Mouse (Mus musculus) skeletal muscle tissue, adult 2 months (tissue): ENCODE results near the gene 9930021J03Rik.

ENCODE experiments used
- DNase-seq: peaks from one replicate; pipeline ENCODE4 v3.0.0-alpha.2; 2012; ENCODE audit warnings: low read depth, low spot score

9930021J03Rik gene

GRCm38 (mm10) chr19:29810022-29810421 is 4.2 kb upstream of the 9930021J03Rik start:
- no peak for DNase-seq

GRCm38 (mm10) chr19:29805101-29805916 is 480 bp downstream of the 9930021J03Rik start:
- DNase-seq, result peak; percentile 54

GRCm38 (mm10) chr19:29803946-29804345 is 1.8 kb downstream of the 9930021J03Rik start:
- DNase-seq, result no peak

- no peak for DNase-seq
Measured at GRCm38 (mm10) chr19:29797371-29797770, 8.4 kb downstream of the 9930021J03Rik start.

GRCm38 (mm10) chr19:29787997-29788396 is 17.8 kb downstream of the 9930021J03Rik start:
- DNase-seq, result no peak

- DNase-seq, result no peak
Measured at GRCm38 (mm10) chr19:29782914-29783313, 22.9 kb downstream of the 9930021J03Rik start.

GRCm38 (mm10) chr19:29753939-29754338 is 51.9 kb downstream of the 9930021J03Rik start:
- DNase-seq, result no peak

- DNase-seq, result no peak
Measured at GRCm38 (mm10) chr19:29750994-29751393, 54.8 kb downstream of the 9930021J03Rik start.

GRCm38 (mm10) chr19:29743531-29743930 is 62.3 kb downstream of the 9930021J03Rik start:
- DNase-seq, result no peak

GRCm38 (mm10) chr19:29740661-29741060 is 65.1 kb downstream of the 9930021J03Rik start:
- DNase-seq, result no peak

- no peak for DNase-seq
Measured at GRCm38 (mm10) chr19:29739608-29740007, 66.2 kb downstream of the 9930021J03Rik start.

GRCm38 (mm10) chr19:29735421-29735820 is 70.4 kb downstream of the 9930021J03Rik start:
- DNase-seq, result no peak

GRCm38 (mm10) chr19:29718476-29718875 is 87.3 kb downstream of the 9930021J03Rik start:
- no peak for DNase-seq

- no peak for DNase-seq
Measured at GRCm38 (mm10) chr19:29717854-29718253, 87.9 kb downstream of the 9930021J03Rik start.

GRCm38 (mm10) chr19:29713451-29713850 is 92.3 kb downstream of the 9930021J03Rik start:
- DNase-seq, result no peak

GRCm38 (mm10) chr19:29709461-29709860 is 96.3 kb downstream of the 9930021J03Rik start:
- no peak for DNase-seq

GRCm38 (mm10) chr19:29708461-29708860 is 97.3 kb downstream of the 9930021J03Rik start:
- DNase-seq, result no peak

- no peak for DNase-seq
Measured at GRCm38 (mm10) chr19:29708003-29708402, 97.8 kb downstream of the 9930021J03Rik start.

GRCm38 (mm10) chr19:29707314-29707898 is 98.4 kb downstream of the 9930021J03Rik start:
- no peak for DNase-seq

- DNase-seq, result no peak
Measured at GRCm38 (mm10) chr19:29704436-29704835, 101.4 kb downstream of the 9930021J03Rik start.

- DNase-seq, result no peak
Measured at GRCm38 (mm10) chr19:29701707-29702106, 104.1 kb downstream of the 9930021J03Rik start.

- no peak for DNase-seq
Measured at GRCm38 (mm10) chr19:29697245-29697874, 108.4 kb downstream of the 9930021J03Rik start, which contains the start of gene Mlana. Gene Mlana (plus strand): TSS chr19:29697824.
